Mouse (Mus musculus) hindbrain, postnatal 0 days (tissue): ENCODE results near the gene Zfp964. TPM values are rescaled to one million over a fixed set of nuclear protein-coding genes. Genes with fewer than 3 reads are reported as not detected.
"Not testable (repeated sequence)": the region's sequence is repeated elsewhere in the genome, so short reads cannot be mapped to it uniquely, and the experiment has no call there.

Experiments used
- ATAC-seq: fragments of 200-750 bp; cut with Nextera tagmentation; 2 replicates; pipeline ENCODE4 v1.8.0; 2017; ENCODE audit warnings: mild to moderate bottlenecking, moderate TSS enrichment, moderate library complexity
- DNase-seq: peaks from one replicate; pipeline ENCODE4 v3.0.0-alpha.2; 2015; ENCODE audit warnings: low spot score
- H3K27ac ChIP-seq: fragments of 300-500 bp; sonication (generic); 2 replicates; pipeline ENCODE4 v1.5.1; 2014; ENCODE audit warnings: mild to moderate bottlenecking
- H3K27me3 ChIP-seq: fragments of 300-500 bp; sonication (generic); 2 replicates; pipeline ENCODE4 v1.6.1; 2014; ENCODE audit warnings: low read length, mixed read lengths; ENCODE audit not compliant: insufficient read depth
- H3K36me3 ChIP-seq: fragments of 300-500 bp; sonication (generic); 2 replicates; pipeline ENCODE4 v1.6.1; 2014; ENCODE audit warnings: low read length, mixed read lengths; ENCODE audit not compliant: insufficient read depth
- H3K4me1 ChIP-seq: fragments of 300-500 bp; sonication (generic); 2 replicates; pipeline ENCODE4 v1.6.1; 2014; ENCODE audit warnings: antibody characterized with exemption, low read length, mixed read lengths; ENCODE audit not compliant: insufficient read depth
- H3K4me2 ChIP-seq: fragments of 300-500 bp; sonication (generic); 2 replicates; pipeline ENCODE4 v1.6.1; 2014; ENCODE audit warnings: low read depth, mild to moderate bottlenecking, low read length, moderate library complexity, mixed read lengths
- H3K4me3 ChIP-seq: fragments of 300-500 bp; sonication (generic); 2 replicates; pipeline ENCODE4 v1.5.1; 2014; ENCODE audit warnings: low read length
- H3K9ac ChIP-seq: fragments of 300-500 bp; sonication (generic); replicated peaks from 2 replicates; pipeline ENCODE4 v1.6.1; 2014; ENCODE audit warnings: mild to moderate bottlenecking, low read length, moderate library complexity, mixed read lengths
- H3K9me3 ChIP-seq: fragments of 300-500 bp; sonication (generic); 2 replicates; pipeline ENCODE4 v1.6.1; 2016; ENCODE audit warnings: low read length, mixed read lengths
- CTCF ChIP-seq: IDR thresholded peaks from 2 replicates; pipeline ENCODE4 v1.5.1; 2016; ENCODE audit warnings: antibody characterized with exemption, control low read depth, low read depth
- WGBS: fragments of 180-500 bp; shearing (Covaris S2); extraction: QIAGEN DNeasy Blood & Tissue Kit; methylation state at CpG from one replicate; pipeline ENCODE4 v1.1.7; 2014; 5-methylcytosine and 5-hydroxymethylcytosine counted together
- polyA plus RNA-seq: library from polyadenylated mRNA; unstranded; fragments of >200 nt; fragmentation: Nextera tagmentation; extraction: Ambion mirVana; gene quantifications from 2 replicates; pipeline ENCODE4 v1.2.1, GENCODE M21; 2015
- total RNA-seq: library from RNA; depleted of rRNA; stranded (reverse); fragments of >200 nt; gene quantifications from 2 replicates; pipeline ENCODE4 v1.2.3, GENCODE M21; 2014; rRNA removed

Gene Zfp964
- total RNA-seq (3.0 and 6.3 TPM in 2 replicates), polyA plus RNA-seq (0.93 and 1.4 TPM in 2 replicates)

DNA sequence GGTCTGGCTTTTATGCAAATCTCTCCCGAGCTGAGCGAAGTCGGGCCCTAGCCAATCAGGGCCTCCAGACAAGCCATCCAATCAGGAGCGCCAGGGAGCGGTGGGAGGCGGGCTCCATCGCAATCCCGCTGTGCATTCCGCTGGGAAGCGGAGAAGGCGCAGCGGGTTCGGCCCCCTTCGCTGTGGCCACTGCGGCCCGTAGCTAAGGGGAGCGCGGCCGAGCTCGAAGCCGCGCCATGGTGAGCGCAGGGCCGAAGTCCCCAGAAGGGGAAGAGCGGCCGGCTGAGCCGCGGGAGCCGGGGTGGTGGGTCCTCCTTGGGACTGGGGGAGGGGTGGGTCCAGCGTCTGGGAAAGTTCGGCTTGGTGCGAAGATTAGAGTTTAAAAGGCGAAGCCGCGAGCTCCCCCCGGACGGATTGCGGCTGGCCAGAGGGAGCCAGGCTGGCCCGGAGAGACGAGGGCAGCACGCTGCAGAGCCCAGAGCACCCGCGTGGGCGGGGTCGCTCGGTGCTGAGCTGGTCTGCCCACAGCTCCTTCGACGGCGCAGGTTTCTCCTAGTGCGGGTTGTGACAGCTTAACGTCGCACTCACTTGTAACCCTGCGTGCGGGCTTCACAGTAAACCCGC is at the start of gene Zfp964:
Gene Zfp964, plus strand, starts transcription at position 122 of the 624 bp plus-strand sequence.
- WGBS, result under 1% methylated on average over 53 of the region's 55 CpGs

GRCm38 (mm10) chr8:69614687-69615086 is 39.6 kb upstream of the Zfp964 start:
- H3K36me3 ChIP-seq, result peaks cover 25% of the 10 kb centered on the region; the same call in 1 of the 2 replicates
- no peaks in the 10 kb centered on the region for H3K27me3 ChIP-seq
- DNase-seq (no peak), ATAC-seq (no peak)
- H3K9me3 ChIP-seq, result no peaks in the 10 kb centered on the region
- H3K4me1 ChIP-seq, result no peaks in the 10 kb centered on the region
- no peak overlapping the region for H3K4me3 ChIP-seq
- H3K4me2 ChIP-seq, result no peak overlapping the region
- H3K27ac ChIP-seq, result no peak overlapping the region
- 59% methylated on average over 2 of the region's 2 CpGs for WGBS
- no peak overlapping the region for H3K9ac ChIP-seq
- peak; percentile 56 for TF ChIP-seq CTCF

More for the DNA sequence above, at the start of gene Zfp964:
- H3K4me3 ChIP-seq, result peak within 1 kb of the TSS; percentile 66
- TF ChIP-seq CTCF, result no peak
- H3K9ac ChIP-seq, result peak within 1 kb of the TSS; percentile 74
- no peaks in the 10 kb centered on the region for H3K36me3 ChIP-seq
- H3K9me3 ChIP-seq, result no peaks in the 10 kb centered on the region
- peak within 1 kb of the TSS; percentile 91 for H3K4me2 ChIP-seq
- H3K27me3 ChIP-seq, result no peaks in the 10 kb centered on the region
- H3K4me1 ChIP-seq, result peaks cover 5% of the 10 kb centered on the region; the same call in 1 of the 2 replicates
- ATAC-seq, result peak; percentile 99
- peak within 1 kb of the TSS; percentile 84 for H3K27ac ChIP-seq
- peak; percentile 96 for DNase-seq

- no peaks in the 10 kb centered on the region for H3K4me1 ChIP-seq
- DNase-seq (no peak), ATAC-seq (peak; percentile 18; the same call in 1 of the 2 replicates)
- H3K4me2 ChIP-seq, result no peak overlapping the region
- no peaks in the 10 kb centered on the region for H3K27me3 ChIP-seq
- no peak overlapping the region for H3K4me3 ChIP-seq
- no peak for TF ChIP-seq CTCF
- peaks cover 6% of the 10 kb centered on the region; the same call in 1 of the 2 replicates for H3K36me3 ChIP-seq
- no peak overlapping the region for H3K27ac ChIP-seq
- no peak overlapping the region for H3K9ac ChIP-seq
- H3K9me3 ChIP-seq, result no peaks in the 10 kb centered on the region
- WGBS, result 94% methylated on average over 1 of the region's 1 CpGs
Measured at GRCm38 (mm10) chr8:69618078-69618477, 36.2 kb upstream of the Zfp964 start.

GRCm38 (mm10) chr8:69625095-69625789 is 29.0 kb upstream of the Zfp964 start, which contains the start of gene Zfp868:
Gene Zfp868, minus strand, starts transcription at chr8:69625548.
- peak within 1 kb of the TSS; percentile 77 for H3K4me3 ChIP-seq
- DNase-seq (peak; percentile 99), ATAC-seq (peak; percentile 100)
- no peaks in the 10 kb centered on the region for H3K36me3 ChIP-seq
- 0 out of 2 replicates have a peak, but pooled peaks cover 5% of the 10 kb centered on the region for H3K4me1 ChIP-seq
- peak within 1 kb of the TSS; percentile 65 for H3K4me2 ChIP-seq
- peak within 1 kb of the TSS; percentile 90 for H3K9ac ChIP-seq
- H3K27me3 ChIP-seq, result no peaks in the 10 kb centered on the region
- peak within 1 kb of the TSS; percentile 100 for H3K27ac ChIP-seq
- H3K9me3 ChIP-seq, result no peaks in the 10 kb centered on the region
- TF ChIP-seq CTCF, result peak; percentile 81
- under 1% methylated on average over 41 of the region's 41 CpGs for WGBS

- Histone ChIP-seq H3K4me3 (peak overlapping the region; percentile 66), H3K9ac (peak overlapping the region; percentile 74), H3K27me3 (no peaks in the 10 kb centered on the region), H3K36me3 (no peaks in the 10 kb centered on the region), H3K4me2 (peak overlapping the region; percentile 91), H3K27ac (peak overlapping the region; percentile 84; the same call in 1 of the 2 replicates), H3K4me1 (peaks cover 5% of the 10 kb centered on the region; the same call in 1 of the 2 replicates), H3K9me3 (no peaks in the 10 kb centered on the region)
- DNase-seq (no peak), ATAC-seq (peak; percentile 25)
- peak; percentile 24; the same call in 1 of the 2 replicates for TF ChIP-seq CTCF
- 43% methylated on average over 10 of the region's 10 CpGs for WGBS
Measured at GRCm38 (mm10) chr8:69653808-69654357, 396 bp upstream of the Zfp964 start.

- peaks cover 11% of the 10 kb centered on the region for H3K36me3 ChIP-seq
Measured at GRCm38 (mm10) chr8:69661294-69661693, 7.0 kb downstream of the Zfp964 start.

DNA sequence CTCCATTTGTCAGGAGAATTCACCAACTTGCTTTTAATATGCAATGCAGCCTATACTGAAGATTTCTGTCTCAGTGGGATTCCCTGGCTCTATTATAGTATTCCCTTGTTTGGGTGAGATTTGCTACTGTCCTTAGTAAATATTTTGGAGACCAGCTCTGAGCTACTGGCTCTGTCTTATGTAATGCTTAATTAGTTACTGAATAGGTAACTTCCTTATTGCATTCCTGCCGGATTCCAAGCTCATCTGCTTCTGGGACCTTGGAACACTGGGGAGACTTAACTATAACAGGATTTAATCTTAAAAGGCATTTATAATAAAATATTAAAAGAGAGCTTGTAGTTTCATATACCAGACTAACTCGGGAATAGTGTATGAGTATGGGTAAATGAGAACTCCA is 10.8 kb downstream of the Zfp964 start:
- H3K27me3 ChIP-seq, H3K9me3 ChIP-seq, H3K4me2 ChIP-seq, H3K27ac ChIP-seq, H3K9ac ChIP-seq, H3K4me3 ChIP-seq, ATAC-seq, DNase-seq, H3K4me1 ChIP-seq: not testable (repeated sequence)
- 82% methylated on average over 2 of the region's 2 CpGs for WGBS
- H3K36me3 ChIP-seq, result peaks cover 11% of the 10 kb centered on the region

More at GRCm38 (mm10) chr8:69661294-69661693, 7.0 kb downstream of the Zfp964 start:
- TF ChIP-seq CTCF, result no peak
- no peak overlapping the region for H3K27ac ChIP-seq
- no peak for ATAC-seq
- H3K9ac ChIP-seq, result no peak overlapping the region
- H3K4me1 ChIP-seq, result no peaks in the 10 kb centered on the region
- no peaks in the 10 kb centered on the region for H3K9me3 ChIP-seq
- no peak for DNase-seq
- no peak overlapping the region for H3K4me3 ChIP-seq
- H3K27me3 ChIP-seq, result no peaks in the 10 kb centered on the region
- no peak overlapping the region for H3K4me2 ChIP-seq
